Mouse (Mus musculus) brain, embryonic 14.5 days (tissue): ENCODE results near the gene Gtf2ird1.

ENCODE experiments used
- CTCF ChIP-seq: fragments of 200-500 bp; IDR thresholded peaks from 2 replicates; pipeline ENCODE4 v1.5.1; 2012; ENCODE audit warnings: inconsistent platforms, mild to moderate bottlenecking, moderate library complexity, borderline replicate concordance; ENCODE audit not compliant: insufficient read depth, insufficient read length; ENCODE audit errors: extremely low read depth
- POLR2A ChIP-seq: fragments of 200-500 bp; IDR thresholded peaks from 2 replicates; pipeline ENCODE4 v1.6.1; 2012; ENCODE audit warnings: mild to moderate bottlenecking, inconsistent platforms, borderline replicate concordance; ENCODE audit not compliant: poor library complexity, insufficient read depth, insufficient read length, severe bottlenecking; ENCODE audit errors: extremely low read depth

DNA sequence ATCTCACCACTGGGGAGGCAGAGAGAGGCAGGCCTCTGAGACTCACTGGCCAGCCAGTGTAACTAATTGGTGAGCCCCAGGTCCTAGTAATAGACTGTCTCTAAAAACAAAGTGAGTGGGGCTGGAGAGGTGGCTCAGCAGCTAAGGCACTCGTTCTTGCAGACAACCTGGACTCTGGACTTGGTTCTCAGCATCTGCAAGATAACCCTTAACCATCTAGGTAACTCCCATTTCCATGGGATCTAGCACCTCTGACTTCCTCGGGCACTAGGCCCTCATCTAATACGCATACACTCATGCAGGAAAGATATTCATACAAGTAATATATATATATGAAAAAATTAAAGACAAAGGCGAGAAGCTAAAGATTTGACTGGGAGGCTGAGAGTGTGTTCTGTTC lies 26.4 kb downstream of the Gtf2ird1 start:
- no peak for TF ChIP-seq CTCF
- no peak for TF ChIP-seq POLR2A
